Mouse (Mus musculus) testis, adult 2 months (tissue): ENCODE results near the gene Emg1. TPM values are rescaled to one million over a fixed set of nuclear protein-coding genes. Genes with fewer than 3 reads are reported as not detected.

Source experiments
- H3K27ac ChIP-seq: fragments of 200-500 bp; 2 replicates; pipeline ENCODE4 v1.5.1; 2012; ENCODE audit warnings: low read depth, low read length; ENCODE audit not compliant: control insufficient read depth, insufficient read depth
- H3K27me3 ChIP-seq: fragments of 200-500 bp; 2 replicates; pipeline ENCODE4 v1.6.1; 2012; ENCODE audit warnings: mild to moderate bottlenecking, low read length, moderate library complexity; ENCODE audit not compliant: control insufficient read depth, insufficient read depth
- H3K36me3 ChIP-seq: fragments of 200-500 bp; 2 replicates; pipeline ENCODE4 v1.6.1; 2012; ENCODE audit warnings: mild to moderate bottlenecking, low read length; ENCODE audit not compliant: control insufficient read depth, insufficient read depth
- H3K4me1 ChIP-seq: fragments of 200-500 bp; 2 replicates; pipeline ENCODE4 v1.6.1; 2012; ENCODE audit warnings: low read length; ENCODE audit not compliant: control insufficient read depth, insufficient read depth
- H3K4me3 ChIP-seq: fragments of 200-500 bp; 2 replicates; pipeline ENCODE4 v1.5.1; 2012; ENCODE audit warnings: low read depth, mild to moderate bottlenecking, low read length, moderate library complexity, mixed read lengths; ENCODE audit not compliant: control insufficient read depth
- CTCF ChIP-seq: fragments of 200-500 bp; IDR thresholded peaks from 2 replicates; pipeline ENCODE4 v1.5.1; 2012; ENCODE audit warnings: low read depth, mild to moderate bottlenecking, inconsistent platforms, low read length, moderate library complexity; ENCODE audit not compliant: control insufficient read depth, insufficient read depth, insufficient replicate concordance
- POLR2A ChIP-seq: fragments of 200-500 bp; IDR thresholded peaks from 2 replicates; pipeline ENCODE4 v1.6.1; 2012; ENCODE audit warnings: low read depth, mild to moderate bottlenecking, inconsistent platforms, low read length, moderate library complexity; ENCODE audit not compliant: control insufficient read depth
- polyA plus RNA-seq: library from polyadenylated mRNA; depleted of rRNA; stranded (reverse); fragments of >200 nt; gene quantifications from 2 replicates; pipeline ENCODE4 v1.2.3, GENCODE M21; 2012

Gene Emg1
- polyA plus RNA-seq, 1 experiment: 44.1 TPM

DNA sequence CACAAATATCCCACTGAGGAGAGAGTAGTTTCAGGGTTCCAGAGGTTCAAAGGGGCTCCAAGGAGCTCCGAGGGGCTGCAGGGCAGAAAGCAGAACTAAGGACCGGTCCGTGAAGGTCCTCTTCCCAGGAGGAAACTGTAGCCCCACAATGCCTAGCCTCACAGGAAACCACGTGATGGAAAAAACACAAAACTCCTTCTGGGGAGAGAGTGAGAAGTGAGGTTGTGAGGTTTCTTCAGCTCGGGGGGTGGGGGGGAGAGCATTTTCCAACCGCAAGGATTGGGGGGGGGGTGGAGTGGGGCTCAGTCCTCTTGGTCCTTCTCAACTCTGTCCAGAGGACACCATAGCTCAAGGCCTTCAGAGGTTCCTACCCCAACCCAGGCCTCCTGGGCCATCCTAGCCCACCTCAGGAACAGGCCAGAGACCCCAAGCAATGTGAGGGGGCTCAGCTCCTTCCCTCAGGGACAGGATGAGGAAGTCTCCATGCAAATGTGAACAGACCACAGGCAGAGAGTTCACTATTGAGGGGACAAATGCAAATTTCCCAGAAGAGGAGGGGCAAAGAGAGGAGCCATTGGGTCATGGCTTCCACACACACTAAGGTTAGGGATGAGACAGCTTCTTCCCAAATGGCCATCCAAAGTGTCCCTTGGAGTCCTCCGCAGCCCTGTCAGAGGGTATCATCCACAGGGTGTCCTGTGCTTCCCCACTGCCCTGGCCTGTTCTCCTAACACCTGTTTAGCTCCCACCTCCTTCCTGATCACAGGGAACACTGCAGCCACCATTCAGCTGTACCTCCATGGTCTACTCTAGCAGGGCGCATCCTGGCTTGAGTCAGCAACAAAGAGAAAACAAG, 18.1 kb upstream of the Emg1 start:
- TF ChIP-seq CTCF: no peak
- no peak for TF ChIP-seq POLR2A
- no peak overlapping the region for H3K27ac ChIP-seq
- H3K4me1 ChIP-seq: no peaks in the 10 kb centered on the region

DNA sequence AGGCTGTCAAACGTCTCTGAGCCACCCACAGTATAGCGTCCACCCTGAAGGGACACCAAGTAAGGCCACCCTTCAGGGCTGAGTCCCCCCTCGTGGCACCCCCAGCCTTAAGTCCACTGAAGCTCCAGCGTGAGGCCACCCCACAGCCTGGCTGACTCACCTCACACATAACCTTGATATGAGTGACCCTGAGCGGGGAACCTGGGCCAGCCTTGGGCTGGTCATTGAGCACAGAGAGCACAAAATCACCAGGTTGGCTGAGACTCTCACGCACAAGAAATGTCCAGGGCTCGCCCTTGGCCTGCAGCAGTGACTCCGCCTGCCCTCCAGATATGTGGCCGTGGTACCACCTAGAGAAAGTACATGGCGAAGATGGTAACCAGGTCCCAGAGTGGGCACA, 16.6 kb upstream of the Emg1 start:
- H3K4me3 ChIP-seq: no peak overlapping the region
- no peaks in the 10 kb centered on the region for H3K27me3 ChIP-seq
- no peak overlapping the region for H3K27ac ChIP-seq
- no peaks in the 10 kb centered on the region for H3K4me1 ChIP-seq
- TF ChIP-seq CTCF: no peak
- no peak for TF ChIP-seq POLR2A
- H3K36me3 ChIP-seq: no peaks in the 10 kb centered on the region

More for the DNA sequence above, 18.1 kb upstream of the Emg1 start:
- Histone ChIP-seq H3K36me3 (no peaks in the 10 kb centered on the region), H3K27me3 (no peaks in the 10 kb centered on the region), H3K4me3 (no peak overlapping the region)

DNA sequence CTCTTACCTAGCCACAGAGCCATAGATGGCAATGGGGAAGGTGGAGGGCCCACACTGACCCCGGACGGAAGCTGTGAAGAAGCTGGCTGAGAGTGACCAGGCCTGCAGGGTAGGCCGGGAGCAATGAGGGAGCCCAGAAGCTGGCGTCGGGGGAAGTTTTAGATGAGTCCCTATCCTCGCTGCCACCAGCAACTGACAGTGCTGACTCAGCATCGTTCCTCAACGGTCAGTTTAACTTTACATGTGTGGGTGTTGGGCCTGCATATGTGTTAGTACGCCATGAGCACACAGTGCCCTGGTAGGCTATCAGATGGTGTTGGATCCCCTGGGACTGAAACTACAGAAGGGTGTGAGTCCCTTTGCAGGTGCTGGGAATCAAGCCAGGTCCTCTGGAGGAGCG, 12.5 kb upstream of the Emg1 start:
- Histone ChIP-seq H3K4me3 (no peak overlapping the region), H3K27me3 (no peaks in the 10 kb centered on the region), H3K4me1 (no peaks in the 10 kb centered on the region), H3K27ac (no peak overlapping the region), H3K36me3 (no peaks in the 10 kb centered on the region)
- no peak for TF ChIP-seq CTCF
- no peak for TF ChIP-seq POLR2A

DNA sequence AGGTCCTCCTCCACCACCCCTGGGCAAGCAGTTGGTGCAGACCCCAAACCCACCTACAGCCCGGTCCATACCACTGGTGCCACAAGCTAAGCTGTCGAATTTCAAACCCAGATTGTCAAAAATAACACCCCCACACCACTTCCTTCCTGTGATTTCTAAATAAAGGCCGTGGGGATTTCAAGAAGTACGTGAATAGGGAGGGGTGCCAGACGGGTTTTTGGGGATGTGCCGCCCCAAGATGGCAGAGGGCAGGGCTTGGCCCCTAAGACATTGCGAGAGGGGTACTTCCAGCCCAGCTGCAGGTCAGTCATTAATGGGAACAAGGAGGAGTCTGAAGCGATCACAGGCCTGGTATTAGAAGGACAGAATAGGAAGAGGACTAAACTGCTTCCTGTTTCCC, 11.6 kb upstream of the Emg1 start:
- no peaks in the 10 kb centered on the region for H3K36me3 ChIP-seq
- peaks cover 3% of the 10 kb centered on the region for H3K4me1 ChIP-seq
- TF ChIP-seq POLR2A (no peak), CTCF (no peak)
- H3K27me3 ChIP-seq: no peaks in the 10 kb centered on the region
- no peak overlapping the region for H3K27ac ChIP-seq
- no peak overlapping the region for H3K4me3 ChIP-seq

DNA sequence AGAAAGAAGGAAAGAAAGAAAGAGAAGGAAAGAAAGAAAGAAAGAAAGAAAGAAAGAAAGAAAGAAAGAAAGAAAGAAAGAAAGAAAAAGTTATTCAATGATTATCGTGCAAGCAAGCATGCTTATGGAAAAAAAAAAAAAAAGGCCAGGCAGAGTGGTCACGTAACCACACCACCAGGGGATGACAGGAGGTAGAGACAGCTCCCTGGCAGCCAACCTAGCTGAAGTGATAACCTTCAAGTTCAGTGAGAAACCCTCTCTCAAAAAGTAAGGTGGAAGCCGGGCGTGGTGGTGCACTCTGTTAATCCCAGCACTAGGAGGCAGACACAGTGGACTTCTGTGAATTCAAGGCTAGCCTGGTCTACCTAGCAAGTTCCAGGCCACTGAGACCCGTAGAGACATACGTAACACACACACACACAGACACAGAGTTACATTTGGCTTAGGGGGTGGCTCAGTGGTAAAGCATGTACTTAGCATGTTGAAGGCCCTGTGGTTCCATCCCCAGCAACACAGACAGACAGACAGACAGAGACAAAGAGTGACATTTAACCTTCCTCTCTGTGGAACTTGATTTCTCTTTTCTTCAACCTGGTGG, 11.0 kb upstream of the Emg1 start:
- peaks cover 7% of the 10 kb centered on the region for H3K4me1 ChIP-seq
- H3K4me3 ChIP-seq: no peak overlapping the region
- TF ChIP-seq CTCF: no peak
- TF ChIP-seq POLR2A: no peak
- no peak overlapping the region for H3K27ac ChIP-seq
- H3K36me3 ChIP-seq: no peaks in the 10 kb centered on the region
- H3K27me3 ChIP-seq: no peaks in the 10 kb centered on the region

DNA sequence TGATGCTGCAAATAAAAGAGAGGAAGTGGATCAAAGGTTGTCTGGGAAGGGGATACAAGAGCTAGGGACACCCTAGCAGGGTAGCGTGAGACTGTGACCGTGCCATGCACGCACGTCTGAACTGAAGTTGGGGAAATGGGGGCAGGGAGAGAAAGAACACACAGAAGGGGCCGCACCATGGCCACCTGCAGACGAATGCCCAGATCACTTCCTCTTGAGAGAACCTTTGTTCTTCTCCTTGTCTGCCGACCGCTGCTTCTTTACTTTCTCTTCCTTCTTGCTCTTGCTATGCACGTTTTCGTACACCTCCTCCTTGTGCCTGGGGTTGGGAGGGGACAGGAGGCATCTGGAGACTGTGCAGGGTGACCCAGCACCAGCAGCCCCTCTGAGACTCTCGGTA, 8.9 kb upstream of the Emg1 start:
- H3K27ac ChIP-seq: no peak overlapping the region
- TF ChIP-seq CTCF: no peak
- TF ChIP-seq POLR2A: no peak
- no peaks in the 10 kb centered on the region for H3K27me3 ChIP-seq
- no peaks in the 10 kb centered on the region for H3K36me3 ChIP-seq
- H3K4me1 ChIP-seq: peaks cover 10% of the 10 kb centered on the region
- no peak overlapping the region for H3K4me3 ChIP-seq

DNA sequence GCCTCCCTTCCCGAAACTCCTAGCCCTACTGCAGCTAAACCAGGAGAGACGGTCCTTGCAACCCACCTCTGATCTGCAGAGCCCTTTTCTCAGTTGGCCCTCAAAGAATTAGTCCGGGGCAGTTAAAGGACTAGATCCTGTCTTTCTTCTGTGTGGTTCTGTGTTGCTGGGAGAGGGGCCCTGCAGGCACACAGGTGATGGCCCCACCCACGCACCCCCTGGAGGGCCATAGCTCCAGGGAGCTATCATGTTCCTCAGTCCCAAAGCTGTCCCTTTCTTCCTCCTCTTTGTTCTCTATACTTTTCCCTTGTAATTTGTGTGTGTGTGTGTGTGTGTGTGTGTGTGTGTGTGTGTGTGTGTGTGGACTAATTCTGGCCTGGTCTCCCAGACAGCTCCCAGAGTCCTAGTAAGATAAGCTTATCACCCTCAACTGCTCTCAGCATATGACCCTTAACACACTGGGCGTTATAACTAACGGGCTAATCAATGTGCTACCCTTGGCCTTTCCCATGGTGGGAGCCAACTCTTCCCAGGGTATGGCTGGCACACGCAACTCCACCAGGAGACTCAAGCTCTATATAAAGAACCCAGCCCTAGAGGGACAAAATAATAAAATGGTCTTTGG, 7.5 kb upstream of the Emg1 start:
- no peak overlapping the region for H3K27ac ChIP-seq
- no peak for TF ChIP-seq CTCF
- no peak for TF ChIP-seq POLR2A
- H3K27me3 ChIP-seq: no peaks in the 10 kb centered on the region
- no peak overlapping the region for H3K4me3 ChIP-seq
- H3K36me3 ChIP-seq: no peaks in the 10 kb centered on the region
- peaks cover 10% of the 10 kb centered on the region for H3K4me1 ChIP-seq
